Mouse (Mus musculus) liver, adult 2 months (tissue): ENCODE measurements around the gene Cacng4. TPM values are rescaled to one million over a fixed set of nuclear protein-coding genes. Genes with fewer than 3 reads are reported as not detected.
A peak's percentile ranks its signal among the peaks of the same experiment; 100 is the strongest.

Source experiments
- DNase-seq: peaks from one replicate; pipeline ENCODE4 v3.0.0-alpha.2; 2011; ENCODE audit warnings: low read depth, low spot score; ENCODE audit errors: extremely low read depth
- H3K27ac ChIP-seq: fragments of 200-500 bp; replicated peaks from 2 replicates; pipeline ENCODE4 v1.5.1; 2012; ENCODE audit warnings: low read depth, mild to moderate bottlenecking, control low read depth, inconsistent platforms, low read length; ENCODE audit not compliant: insufficient read depth
- H3K27me3 ChIP-seq: fragments of 200-500 bp; 2 replicates; pipeline ENCODE4 v1.6.1; 2012; ENCODE audit warnings: mild to moderate bottlenecking, moderate library complexity, low read length, inconsistent platforms; ENCODE audit not compliant: control insufficient read depth, insufficient read depth
- H3K36me3 ChIP-seq: fragments of 200-500 bp; 2 replicates; pipeline ENCODE4 v1.6.1; 2012; ENCODE audit warnings: low read length, inconsistent platforms; ENCODE audit not compliant: control insufficient read depth, insufficient read depth
- H3K4me1 ChIP-seq: fragments of 200-500 bp; 2 replicates; pipeline ENCODE4 v1.6.1; 2011; ENCODE audit warnings: low read length; ENCODE audit not compliant: control insufficient read depth, insufficient read depth
- H3K4me3 ChIP-seq: fragments of 200-500 bp; 2 replicates; pipeline ENCODE4 v1.5.1; 2011; ENCODE audit warnings: low read depth, mild to moderate bottlenecking, control low read depth, low read length, moderate library complexity; ENCODE audit not compliant: insufficient read depth
- H3K79me2 ChIP-seq: fragments of 200-500 bp; 2 replicates; pipeline ENCODE4 v1.6.1; 2012; ENCODE audit warnings: inconsistent platforms, mild to moderate bottlenecking, low read length, moderate library complexity; ENCODE audit not compliant: control insufficient read depth, insufficient read depth
- H3K9ac ChIP-seq: fragments of 200-500 bp; 2 replicates; pipeline ENCODE4 v1.6.1; 2012; ENCODE audit warnings: low read depth, mild to moderate bottlenecking, control low read depth, inconsistent platforms, low read length
- CTCF ChIP-seq: fragments of 200-500 bp; IDR thresholded peaks from 2 replicates; pipeline ENCODE4 v1.5.1; 2011; ENCODE audit warnings: low read depth, low read length, control low read depth
- POLR2A ChIP-seq: fragments of 200-500 bp; IDR thresholded peaks from 2 replicates; pipeline ENCODE4 v1.6.1; 2011; ENCODE audit warnings: low read length, control low read depth; ENCODE audit not compliant: insufficient read depth; ENCODE audit errors: extremely low read depth
- WGBS: fragments of 180-500 bp; shearing (Covaris S2); methylation state at CpG from one replicate; pipeline ENCODE4 v1.1.7; 2018; 5-methylcytosine and 5-hydroxymethylcytosine counted together
- polyA plus RNA-seq: library from polyadenylated mRNA; depleted of rRNA; stranded (reverse); fragments of >200 nt; gene quantifications from 2 replicates; pipeline ENCODE4 v1.2.3, GENCODE M21; 2012; rRNA removed
- total RNA-seq: library from RNA; depleted of rRNA; stranded (reverse); fragments of >200 nt; gene quantifications from 2 replicates; pipeline ENCODE4 v1.2.3, GENCODE M21; 2014; rRNA removed

The Cacng4 gene
- total and polyA plus RNA-seq, 2 experiments, result not detected

GRCm38 (mm10) chr11:107688480-107688879 is 105.9 kb downstream of the Cacng4 start:
- H3K4me1 ChIP-seq, result no peaks in the 10 kb centered on the region
- 44% methylated on average over 10 of the region's 10 CpGs for WGBS

GRCm38 (mm10) chr11:107686290-107686689 is 108.1 kb downstream of the Cacng4 start:
- Histone ChIP-seq H3K36me3 (peaks cover 8% of the 10 kb centered on the region; the same call in 1 of the 2 replicates), H3K79me2 (no peaks in the 10 kb centered on the region), H3K27me3 (no peaks in the 10 kb centered on the region), H3K4me3 (no peak overlapping the region), H3K9ac (no peak overlapping the region), H3K27ac (no peak overlapping the region), H3K4me1 (no peaks in the 10 kb centered on the region)
- no peak for DNase-seq
- TF ChIP-seq POLR2A, result no peak
- no peak for TF ChIP-seq CTCF
- WGBS, result 95% methylated on average over 20 of the region's 20 CpGs

More at GRCm38 (mm10) chr11:107688480-107688879, 105.9 kb downstream of the Cacng4 start:
- no peak for TF ChIP-seq POLR2A
- TF ChIP-seq CTCF, result no peak
- H3K27ac ChIP-seq, result no peak overlapping the region
- H3K9ac ChIP-seq, result no peak overlapping the region
- H3K4me3 ChIP-seq, result no peak overlapping the region
- no peaks in the 10 kb centered on the region for H3K27me3 ChIP-seq
- peak; percentile 43 for DNase-seq
- H3K36me3 ChIP-seq, result peaks cover 7% of the 10 kb centered on the region; the same call in 1 of the 2 replicates
- H3K79me2 ChIP-seq, result no peaks in the 10 kb centered on the region

- Histone ChIP-seq H3K4me1 (no peaks in the 10 kb centered on the region), H3K4me3 (no peak overlapping the region), H3K36me3 (peaks cover 8% of the 10 kb centered on the region; the same call in 1 of the 2 replicates), H3K9ac (no peak overlapping the region), H3K27me3 (no peaks in the 10 kb centered on the region), H3K27ac (no peak overlapping the region), H3K79me2 (no peaks in the 10 kb centered on the region)
- TF ChIP-seq CTCF (no peak), POLR2A (no peak)
- 95% methylated on average over 19 of the region's 19 CpGs for WGBS
- DNase-seq, result no peak
Observed at GRCm38 (mm10) chr11:107683544-107684465, 110.6 kb downstream of the Cacng4 start.

- Histone ChIP-seq H3K36me3 (peaks cover 8% of the 10 kb centered on the region; the same call in 1 of the 2 replicates), H3K27ac (no peak overlapping the region), H3K27me3 (no peaks in the 10 kb centered on the region), H3K79me2 (no peaks in the 10 kb centered on the region), H3K9ac (no peak overlapping the region), H3K4me1 (no peaks in the 10 kb centered on the region), H3K4me3 (no peak overlapping the region)
- WGBS, result 96% methylated on average over 9 of the region's 9 CpGs
- no peak for DNase-seq
- TF ChIP-seq POLR2A (no peak), CTCF (no peak)
Observed at GRCm38 (mm10) chr11:107682694-107683355, 111.5 kb downstream of the Cacng4 start.

Other genes starting within 250 kb of the Cacng4 start
- gene Helz, start 246.6 kb downstream of the Cacng4 start, total RNA-seq, result 6.4 and 7.8 TPM in 2 replicates
- 5.3 and 6.5 TPM in 2 replicates for gene Helz, start 246.6 kb downstream of the Cacng4 start, polyA plus RNA-seq
- not detected in 2 replicates for gene Cacng1, start 78.0 kb downstream of the Cacng4 start, total RNA-seq
- gene Cacng1, start 78.0 kb downstream of the Cacng4 start, polyA plus RNA-seq, result 0.09 TPM in 1 of 2 replicates, not detected in the other
- gene Cacng5, start 120.5 kb upstream of the Cacng4 start, total RNA-seq, result not detected in 2 replicates
- not detected in 2 replicates for gene Cacng5, start 120.5 kb upstream of the Cacng4 start, polyA plus RNA-seq